Mouse (Mus musculus) cortical plate, adult 2 months (tissue): Measurements from ENCODE around the gene Aldh3b3.

Experiments
- CTCF ChIP-seq: fragments of 200-500 bp; IDR thresholded peaks from 2 replicates; pipeline ENCODE4 v1.5.1; 2011; ENCODE audit warnings: mild to moderate bottlenecking, control low read depth, low read length; ENCODE audit not compliant: insufficient read depth; ENCODE audit errors: extremely low read depth
- POLR2A ChIP-seq: fragments of 200-500 bp; IDR thresholded peaks from 2 replicates; pipeline ENCODE4 v1.6.1; 2011; ENCODE audit warnings: mild to moderate bottlenecking, low read length, control low read depth; ENCODE audit not compliant: insufficient read depth; ENCODE audit errors: extremely low read depth

DNA sequence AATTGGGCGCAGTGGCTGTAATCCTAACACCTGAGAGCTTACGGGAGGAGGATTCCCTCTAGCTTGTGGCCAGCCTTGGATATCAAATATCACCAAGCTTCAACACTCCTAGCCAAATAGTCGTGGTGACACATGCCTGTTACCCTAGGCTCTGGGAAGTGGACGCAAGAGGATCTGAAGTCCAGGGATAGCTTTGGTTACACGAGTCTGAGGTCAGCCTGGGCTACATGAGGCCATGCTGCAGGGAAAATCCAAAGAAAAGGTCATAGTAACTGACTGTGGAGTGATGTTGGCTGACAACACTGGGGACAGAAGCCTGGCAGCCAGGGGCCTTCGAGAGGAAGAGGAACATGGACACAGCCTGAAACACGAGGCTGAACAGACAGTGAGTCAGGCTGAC is 37.7 kb downstream of the Aldh3b3 start:
- no peak for TF ChIP-seq CTCF
- TF ChIP-seq POLR2A = no peak
